Mouse (Mus musculus) liver, postnatal 0 days (tissue): Measurements from ENCODE around the gene Saysd1.

Experiments
- CTCF ChIP-seq: sonication (generic); IDR thresholded peaks from 2 replicates; pipeline ENCODE4 v1.5.1; 2016; ENCODE audit warnings: antibody characterized with exemption, low read depth
- EP300 ChIP-seq: IDR thresholded peaks from 2 replicates; pipeline ENCODE4 v1.6.1; 2016; ENCODE audit warnings: antibody characterized with exemption, low read depth, mild to moderate bottlenecking

DNA sequence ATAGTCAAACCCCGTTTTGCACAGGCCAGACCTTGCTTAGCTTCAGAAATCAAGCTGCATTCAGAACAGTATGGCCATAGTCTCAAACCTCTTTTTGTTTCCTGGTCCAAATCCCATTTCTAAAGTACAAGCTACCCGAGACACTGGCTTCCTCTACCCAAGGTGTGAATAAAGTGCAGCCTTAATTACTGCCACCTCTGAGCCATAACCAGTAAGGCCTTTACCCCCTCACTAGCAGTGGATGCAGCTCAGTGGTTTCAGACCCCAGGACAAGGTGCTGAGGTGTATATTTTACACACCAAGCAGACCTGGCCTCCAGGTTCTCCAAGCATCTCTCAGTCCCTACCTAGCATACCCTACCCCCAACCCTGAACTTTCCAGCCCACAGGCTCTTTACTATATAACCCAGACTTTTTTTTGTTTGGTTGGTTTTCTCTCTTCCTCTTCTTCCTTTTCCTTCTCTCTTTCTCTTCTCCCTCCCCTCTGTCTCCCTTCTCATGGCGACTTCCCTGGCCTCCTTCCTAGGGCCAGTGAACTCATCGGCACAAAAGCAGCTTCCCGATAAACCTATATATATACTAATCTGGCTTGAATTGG is 56.3 kb downstream of the Saysd1 start:
- TF ChIP-seq EP300 (no peak), CTCF (no peak)
